Mouse (Mus musculus): ENCODE results near the gene Rab7.

- TF ChIP-seq CTCF (conservative IDR thresholded peaks at IDR 0.05; ENCODE audit: insufficient read depth, insufficient read length, low read depth, low read length), result no peak
- no peak for TF ChIP-seq POLR2A (IDR thresholded peaks at IDR 0.05; ENCODE audit: low read depth, low read length)
Measured at GRCm38 (mm10) chr6:88055663-88056062, 10.6 kb upstream of the Rab7 start.

Data from kidney, adult 2 months (tissue).